Mouse (Mus musculus) kidney, adult 2 months (tissue): ENCODE measurements around the gene Nde1.

Experiments
- CTCF ChIP-seq: fragments of 200-500 bp; conservative IDR thresholded peaks from 2 replicates; pipeline ENCODE4 v1.5.1; 2011; ENCODE audit warnings: low read depth, mild to moderate bottlenecking, control low read depth, low read length, moderate library complexity, mixed read lengths; ENCODE audit not compliant: insufficient read depth, insufficient read length
- POLR2A ChIP-seq: fragments of 200-500 bp; IDR thresholded peaks from one replicate; pipeline ENCODE4 v1.6.1; 2011; ENCODE audit warnings: low read depth, low read length, control low read depth

DNA sequence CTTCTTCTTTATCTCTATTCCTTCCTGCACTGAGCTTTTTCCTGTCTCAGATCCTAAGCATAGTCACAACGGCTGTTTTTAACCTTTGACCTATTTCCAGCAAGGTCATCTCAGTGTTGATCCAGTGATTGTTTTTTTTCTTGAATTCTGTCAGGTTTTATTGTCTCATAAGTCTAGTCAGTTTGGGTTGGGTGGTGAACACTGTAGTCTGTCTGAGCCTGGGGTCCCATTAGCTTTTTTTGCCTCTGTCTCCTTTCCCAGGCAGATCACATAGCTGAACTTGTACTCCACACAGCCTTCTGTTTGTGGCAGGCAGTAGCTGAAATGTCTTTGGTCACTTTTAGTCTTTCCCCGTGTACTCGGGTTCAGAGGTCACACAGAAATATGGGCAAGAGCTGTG lies 15.0 kb downstream of the Nde1 start:
- no peak for TF ChIP-seq CTCF
- TF ChIP-seq POLR2A: no peak
